Mouse (Mus musculus): ENCODE results near the gene Ctsd. TPM values are rescaled to one million over a fixed set of nuclear protein-coding genes. Genes with fewer than 3 reads are reported as not detected.

Ctsd gene
- total RNA-seq, 2 experiments from 2014 or later = 692 to 727 TPM

DNA sequence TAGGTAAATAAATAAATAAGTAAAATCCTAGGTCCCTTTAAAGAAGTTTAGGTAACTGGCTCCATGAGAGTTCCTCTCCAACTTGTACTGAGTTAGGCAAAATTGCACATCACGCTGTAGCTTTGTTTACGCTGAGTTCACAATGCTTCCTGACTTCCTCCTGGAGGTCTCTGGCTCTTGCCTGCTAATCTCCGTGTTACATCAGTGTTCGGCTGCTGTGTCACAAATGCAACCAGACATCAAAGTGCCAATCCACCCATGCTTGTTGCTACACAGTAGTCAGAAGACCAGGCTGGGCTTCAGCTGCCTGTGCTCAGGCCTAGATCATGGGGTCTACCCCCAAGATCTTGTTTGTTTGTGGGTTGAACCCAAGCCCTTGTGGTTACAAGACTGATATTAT, 15.8 kb upstream of the Ctsd start:
- no peak for DNase-seq (ENCODE audit: low spot score)
- intact Hi-C loops (cut with DNase I) = no loop called here

DNA sequence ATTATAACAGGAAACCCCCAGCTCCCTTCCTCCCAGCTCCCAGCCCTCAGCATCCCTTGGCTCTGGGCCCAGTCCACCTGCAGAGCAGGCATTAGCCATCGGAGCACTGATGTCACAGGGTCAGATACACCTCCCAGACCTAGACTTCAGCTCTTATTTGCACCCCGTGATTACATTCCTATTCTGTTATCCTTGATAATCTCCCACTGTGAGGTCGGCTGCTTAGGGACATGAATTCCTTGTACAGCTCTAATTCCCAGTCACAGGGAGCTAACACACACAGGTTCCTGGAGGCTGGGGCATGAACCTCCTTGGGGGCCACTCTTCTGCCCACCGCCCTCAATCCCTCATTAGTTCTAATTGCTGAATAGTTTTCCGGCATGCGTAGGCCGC, 12.9 kb upstream of the Ctsd start:
- no peak for DNase-seq (ENCODE audit: low spot score)
- intact Hi-C loops (cut with DNase I) = no loop called here

DNA sequence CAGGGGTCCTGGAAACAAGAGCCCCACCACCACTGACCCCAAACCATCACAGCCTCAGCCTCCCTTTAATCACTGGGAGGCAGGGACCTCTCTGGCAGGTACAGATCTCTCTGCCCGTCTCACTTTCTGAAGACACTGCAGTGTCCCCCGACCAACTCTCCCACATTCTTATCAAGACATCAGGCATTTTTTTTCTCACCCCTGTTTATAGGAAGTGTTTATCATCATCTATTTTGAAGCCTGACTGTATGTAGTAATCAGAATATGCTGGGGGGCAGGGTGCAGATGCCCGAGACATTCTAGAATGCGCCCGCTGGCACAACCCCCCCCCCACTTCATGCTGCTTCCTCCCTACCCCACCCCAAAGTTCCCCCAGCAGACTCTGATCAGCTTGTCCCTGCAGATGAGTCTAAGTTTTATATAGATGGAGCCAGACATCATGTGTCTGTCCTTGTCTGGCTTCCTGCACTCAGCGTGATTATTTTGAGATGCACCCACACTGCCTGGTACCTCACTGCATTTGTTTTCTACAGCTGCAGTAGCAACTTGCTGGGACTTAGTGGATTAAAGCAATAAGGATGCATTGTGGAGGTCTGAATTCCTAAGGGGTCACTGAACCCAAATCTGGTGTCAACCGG, 12.4 kb upstream of the Ctsd start:
- DNase-seq (ENCODE audit: low spot score) = no peak
- intact Hi-C loops (cut with DNase I) = no loop called here

DNA sequence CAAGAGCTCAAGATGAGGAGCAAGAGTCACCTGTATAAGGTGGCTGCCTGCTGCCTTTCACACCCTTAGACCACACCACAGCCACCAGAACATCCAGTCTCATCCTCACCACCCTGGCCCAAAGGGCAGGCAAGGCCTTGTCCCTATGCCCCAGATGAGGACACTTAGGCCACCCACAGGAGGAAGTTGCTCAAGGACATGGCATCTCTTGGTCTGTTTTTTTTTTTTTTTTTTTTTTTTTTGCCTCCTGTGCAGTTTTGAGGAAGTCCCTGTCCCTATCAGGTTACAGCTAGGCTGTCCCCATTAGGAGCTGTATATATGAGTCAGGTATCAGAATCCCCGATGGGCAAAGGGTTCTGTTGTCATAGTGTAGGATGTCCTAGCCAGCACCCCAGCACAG, 11.4 kb upstream of the Ctsd start:
- no peak for DNase-seq (ENCODE audit: low spot score)
- intact Hi-C loops (cut with DNase I) = loop anchor here (2.0 kb wide), 1 partner anchor 14 kb away; no protein-coding TSS in a partner anchor

DNA sequence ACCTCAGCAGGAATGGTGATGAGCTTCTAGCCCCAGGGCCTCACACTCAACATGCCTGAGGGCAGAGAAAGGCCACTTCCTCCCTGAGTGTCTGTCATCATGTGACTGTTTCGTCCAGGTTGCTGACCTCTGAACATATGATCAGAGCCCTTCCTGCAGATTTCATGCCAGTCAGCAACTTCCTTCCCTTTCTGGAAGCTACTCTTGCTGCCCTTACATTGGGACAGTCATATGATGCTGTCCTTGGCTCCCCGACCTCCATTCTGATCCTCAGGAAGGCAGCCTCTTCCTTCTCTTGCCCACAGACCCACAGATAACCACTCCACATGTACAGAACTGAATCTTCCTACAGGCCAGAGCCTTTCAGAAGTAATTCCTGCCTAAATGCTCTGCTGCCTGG, 10.2 kb upstream of the Ctsd start:
- intact Hi-C loops (cut with DNase I) = loop anchor here (2.0 kb wide), 1 partner anchor 15 kb away; no protein-coding TSS in a partner anchor
- DNase-seq (ENCODE audit: low spot score) = no peak

DNA sequence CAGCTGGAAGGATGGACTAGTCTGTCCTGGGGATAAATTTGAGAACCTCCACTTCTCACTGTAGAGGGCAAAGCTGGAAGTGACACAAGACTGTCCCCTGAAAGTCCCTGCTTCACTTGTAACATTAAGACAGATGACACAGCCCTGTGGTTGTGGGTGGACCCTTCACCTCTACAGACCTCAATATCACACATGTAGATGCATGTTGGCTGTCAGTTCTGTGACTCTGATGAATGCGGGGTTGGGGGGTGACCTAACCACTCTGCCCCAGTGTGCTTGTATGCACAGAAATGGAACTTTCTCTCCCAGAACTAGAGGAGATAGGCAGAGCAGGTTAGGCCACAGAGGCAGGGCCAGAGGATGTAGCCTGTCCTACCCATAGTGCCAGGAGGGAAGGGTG, 8.8 kb upstream of the Ctsd start:
- no peak for DNase-seq (ENCODE audit: low spot score)
- intact Hi-C loops (cut with DNase I) = no loop called here

DNA sequence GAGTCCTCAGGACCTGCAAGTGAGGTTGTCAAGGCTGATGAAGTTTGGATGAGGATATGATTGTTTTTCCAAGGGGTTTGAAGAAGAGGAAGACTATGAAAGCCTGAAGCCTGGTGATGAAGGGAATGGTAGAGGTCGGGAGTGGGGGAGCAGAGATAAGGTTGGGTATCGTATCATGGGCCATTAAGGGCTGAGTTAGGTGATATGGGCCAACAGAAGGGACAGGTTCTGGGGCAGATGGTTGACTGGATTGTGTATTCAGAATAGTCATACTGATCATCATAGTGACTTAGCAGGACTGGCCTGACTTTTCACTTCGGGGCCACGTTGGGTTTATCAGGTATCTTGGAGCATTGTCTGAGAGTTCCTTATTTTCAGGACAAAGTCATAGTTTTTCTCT, 7.6 kb upstream of the Ctsd start:
- intact Hi-C loops (cut with DNase I) = no loop called here
- DNase-seq (ENCODE audit: low spot score) = no peak

DNA sequence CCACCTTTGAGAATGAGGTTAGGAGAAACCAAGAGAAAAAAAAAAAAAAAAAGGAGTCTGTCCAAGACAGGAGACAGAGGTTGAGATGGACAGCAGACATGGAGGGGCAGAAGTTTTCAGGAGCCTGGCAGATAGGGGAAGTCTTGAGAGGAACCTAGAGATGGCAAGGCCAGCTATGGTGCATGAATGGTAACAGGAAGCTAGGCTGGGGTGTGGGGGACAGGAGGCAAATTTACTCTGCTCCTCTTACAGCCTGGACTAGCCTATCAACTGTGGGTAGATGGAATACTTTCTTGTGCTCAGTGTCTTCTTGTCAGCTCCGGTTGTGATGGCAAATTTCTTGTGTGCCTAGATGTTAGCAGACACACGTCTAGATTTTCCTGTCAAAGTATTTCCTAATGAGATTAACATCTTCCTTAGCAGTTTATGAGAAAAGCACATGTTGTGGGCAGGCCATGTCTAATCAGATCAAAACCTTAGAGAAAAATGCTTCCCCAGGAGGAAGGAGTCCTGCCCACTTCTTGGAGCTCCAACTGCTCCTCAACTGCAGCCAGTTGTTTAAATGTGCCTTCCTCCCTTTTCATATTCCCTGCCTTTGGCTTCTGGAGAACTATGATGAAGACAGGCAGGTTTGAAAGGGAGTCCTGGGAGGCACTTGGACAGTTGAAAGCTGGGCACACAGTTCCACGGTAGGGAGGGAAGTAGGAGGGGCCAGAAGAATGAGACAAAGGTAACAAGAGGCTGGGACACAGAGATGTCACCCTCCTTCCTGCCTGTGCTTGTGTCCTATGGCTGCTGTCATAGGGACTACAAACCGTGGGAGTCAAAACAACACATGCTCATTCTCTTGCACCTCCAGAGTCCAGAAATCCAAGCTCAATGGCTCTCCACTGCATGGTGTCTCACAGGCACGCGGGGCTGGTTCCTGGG, 6.7 kb upstream of the Ctsd start:
- intact Hi-C loops (cut with DNase I) = no loop called here
- no peak for DNase-seq (ENCODE audit: low spot score)

DNA sequence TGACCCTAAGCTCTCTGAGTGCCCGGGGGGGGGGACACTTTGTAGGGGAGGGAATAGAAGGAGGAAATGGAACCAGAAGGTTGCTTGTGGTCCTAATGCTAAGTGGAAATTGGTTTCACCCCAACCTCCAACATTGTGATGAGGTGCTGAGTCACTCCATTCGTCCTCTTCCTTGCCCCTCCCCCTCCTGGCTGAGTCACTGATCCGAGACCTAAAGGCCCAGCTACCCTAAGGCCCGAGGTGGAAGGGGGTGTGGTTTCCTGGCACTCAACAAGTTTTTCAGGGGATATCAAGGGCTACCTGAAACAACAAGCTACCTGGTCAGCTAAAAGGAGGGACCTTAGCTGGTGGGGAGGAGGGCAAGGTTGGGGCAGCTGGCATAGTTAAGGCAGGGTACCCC, 5.4 kb upstream of the Ctsd start:
- intact Hi-C loops (cut with DNase I) = no loop called here
- DNase-seq (ENCODE audit: low spot score) = no peak

DNA sequence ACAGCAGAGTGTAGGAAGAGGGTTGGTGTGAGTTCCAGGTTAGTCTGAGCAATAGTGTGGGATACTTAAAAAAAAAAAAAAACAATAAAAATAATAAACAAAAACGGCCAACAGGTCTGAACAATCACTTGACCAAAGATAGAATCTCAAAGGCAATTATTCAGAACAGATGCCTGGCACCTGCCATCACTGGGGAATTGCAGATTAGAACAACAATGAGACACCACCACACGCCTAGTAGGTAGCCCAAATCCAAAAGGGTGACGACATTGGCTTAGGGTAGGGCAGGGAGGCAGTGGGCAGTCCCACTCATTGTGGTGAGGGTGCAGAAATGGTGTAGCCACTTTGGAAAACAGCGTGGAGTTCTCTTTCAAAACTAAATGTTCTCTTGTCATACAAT, 3.8 kb upstream of the Ctsd start:
- DNase-seq (ENCODE audit: low spot score) = no peak
- intact Hi-C loops (cut with DNase I) = no loop called here

DNA sequence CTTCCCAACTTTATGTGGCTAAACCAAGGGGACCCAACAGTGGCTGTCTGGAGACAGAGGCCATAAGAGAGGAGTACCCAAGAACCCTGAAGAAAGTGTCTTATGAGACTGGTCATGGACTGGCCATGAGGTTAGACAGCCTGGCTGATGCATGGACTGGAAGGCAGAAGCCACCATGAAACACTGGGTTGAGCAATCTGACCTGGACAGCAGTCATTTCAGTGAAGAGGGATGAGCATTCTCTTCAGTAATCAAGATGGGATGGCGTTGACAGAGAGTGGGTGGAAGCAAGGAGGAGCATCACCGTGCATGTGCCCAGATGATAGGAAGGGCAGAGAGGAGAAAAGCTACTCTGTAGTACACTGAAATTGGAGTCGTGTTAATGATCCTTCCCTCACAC, 3.3 kb upstream of the Ctsd start:
- intact Hi-C loops (cut with DNase I) = no loop called here
- no peak for DNase-seq (ENCODE audit: low spot score)

DNA sequence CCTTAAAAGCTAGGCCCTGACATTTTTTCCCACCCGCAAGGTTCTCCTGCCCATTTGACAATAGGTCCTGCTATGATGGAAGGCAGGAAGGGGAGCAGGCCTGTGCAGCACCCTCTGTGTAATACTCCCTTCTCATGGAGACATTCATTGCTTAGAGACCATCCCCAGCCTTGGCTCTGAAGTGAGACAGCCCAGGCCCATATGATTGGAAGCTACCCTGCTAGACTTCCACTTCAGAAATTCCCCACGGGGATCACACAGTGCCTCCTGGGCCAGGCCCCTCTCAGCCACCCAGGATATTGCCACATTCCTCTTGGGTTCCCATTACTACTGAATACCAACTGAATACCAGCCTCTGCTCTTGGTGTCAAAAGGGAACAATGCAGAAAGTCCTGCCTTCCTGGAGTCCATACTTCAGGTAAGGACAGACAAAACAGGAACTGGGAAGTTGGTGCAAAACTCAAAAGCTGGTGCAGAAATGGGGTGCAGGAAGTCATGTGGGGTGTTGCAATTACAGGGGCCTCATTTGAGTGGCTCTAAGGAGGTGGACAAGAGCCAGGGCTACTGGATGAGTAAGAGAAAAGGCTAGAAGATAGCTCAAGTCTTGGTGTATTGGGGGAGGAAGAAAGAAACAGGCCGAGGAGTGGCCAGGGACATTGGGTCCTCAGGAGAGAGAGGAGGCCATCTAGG, 2.3 kb upstream of the Ctsd start:
- intact Hi-C loops (cut with DNase I) = loop anchor here (5.0 kb wide), 1 partner anchor 37 kb away; no protein-coding TSS in a partner anchor
- no peak for DNase-seq (ENCODE audit: low spot score)

DNA sequence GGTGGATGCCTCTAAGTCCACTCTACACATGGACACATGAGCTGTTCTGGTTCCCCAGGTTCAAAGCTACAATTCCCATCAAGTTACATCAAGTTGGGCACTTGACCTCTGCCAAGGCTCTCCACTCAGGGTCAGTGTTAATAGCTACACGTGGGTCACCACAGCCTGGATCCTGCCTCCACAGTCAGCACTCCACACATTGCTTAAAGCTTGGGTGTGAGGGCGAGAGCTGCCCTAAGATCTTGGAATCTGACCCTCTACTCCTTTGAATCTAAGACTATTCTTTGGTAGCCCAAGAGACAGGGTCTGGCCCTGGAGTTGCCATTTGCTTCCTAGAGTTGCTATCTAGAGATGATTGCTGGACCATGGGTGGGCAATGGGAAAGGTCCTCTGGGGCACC, 902 bp upstream of the Ctsd start:
- no peak for DNase-seq (ENCODE audit: low spot score)
- intact Hi-C loops (cut with DNase I) = loop anchor here (5.0 kb wide), 1 partner anchor 39 kb away; no protein-coding TSS in a partner anchor

DNA sequence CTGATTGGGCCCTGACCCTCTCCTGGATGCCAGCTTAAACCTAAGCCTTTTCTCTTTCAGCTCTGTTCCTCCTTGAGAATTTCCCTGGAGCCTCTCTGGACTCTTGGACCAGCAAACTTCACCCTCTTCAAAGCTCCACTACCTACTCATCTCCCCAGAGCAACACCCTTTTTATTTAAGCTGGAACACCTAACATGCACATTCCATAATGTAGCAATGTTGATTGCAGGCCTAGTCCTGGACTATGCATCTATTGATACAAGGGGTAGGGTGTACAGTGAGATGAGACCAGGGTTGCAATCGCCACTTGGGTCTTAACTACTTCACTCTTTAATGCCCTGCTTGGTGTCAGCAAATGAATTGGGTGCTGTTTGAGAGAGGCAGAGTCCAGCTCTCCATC, 360 bp upstream of the Ctsd start:
- DNase-seq (ENCODE audit: low spot score) = no peak
- intact Hi-C loops (cut with DNase I) = loop anchor here (5.0 kb wide), 1 partner anchor 39 kb away; no protein-coding TSS in a partner anchor

DNA sequence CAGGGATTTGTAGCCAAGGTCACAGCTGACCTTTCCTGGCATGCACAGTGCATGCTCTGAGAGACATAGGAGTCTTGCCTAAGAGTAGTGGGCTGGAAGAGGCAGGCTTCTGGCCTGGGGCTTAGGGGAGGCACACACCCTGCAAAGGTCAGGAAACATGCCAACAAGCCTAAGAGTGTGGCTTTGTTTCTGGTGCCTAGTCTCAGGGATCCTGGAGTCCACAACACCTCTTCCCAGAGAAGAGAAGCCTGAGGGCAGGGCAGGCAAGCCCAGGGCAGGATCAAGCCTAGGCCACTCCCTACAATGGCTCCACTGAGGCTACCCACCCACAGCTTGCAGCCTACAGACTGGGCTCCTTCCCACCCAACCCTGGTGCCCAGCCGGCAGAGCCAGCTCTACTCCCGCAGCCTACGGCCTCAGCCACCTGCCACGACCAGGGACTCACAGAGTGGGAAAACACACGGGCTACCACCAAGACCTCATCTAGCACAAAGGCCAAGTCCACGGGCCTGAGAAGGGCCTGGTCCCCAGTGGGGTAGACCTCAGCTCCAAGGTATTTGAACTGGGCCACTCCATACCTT, 1.1 kb downstream of the Ctsd start:
- DNase-seq (ENCODE audit: low spot score) = no peak
- intact Hi-C loops (cut with DNase I) = loop anchor here (5.0 kb wide), 1 partner anchor 41 kb away; no protein-coding TSS in a partner anchor

DNA sequence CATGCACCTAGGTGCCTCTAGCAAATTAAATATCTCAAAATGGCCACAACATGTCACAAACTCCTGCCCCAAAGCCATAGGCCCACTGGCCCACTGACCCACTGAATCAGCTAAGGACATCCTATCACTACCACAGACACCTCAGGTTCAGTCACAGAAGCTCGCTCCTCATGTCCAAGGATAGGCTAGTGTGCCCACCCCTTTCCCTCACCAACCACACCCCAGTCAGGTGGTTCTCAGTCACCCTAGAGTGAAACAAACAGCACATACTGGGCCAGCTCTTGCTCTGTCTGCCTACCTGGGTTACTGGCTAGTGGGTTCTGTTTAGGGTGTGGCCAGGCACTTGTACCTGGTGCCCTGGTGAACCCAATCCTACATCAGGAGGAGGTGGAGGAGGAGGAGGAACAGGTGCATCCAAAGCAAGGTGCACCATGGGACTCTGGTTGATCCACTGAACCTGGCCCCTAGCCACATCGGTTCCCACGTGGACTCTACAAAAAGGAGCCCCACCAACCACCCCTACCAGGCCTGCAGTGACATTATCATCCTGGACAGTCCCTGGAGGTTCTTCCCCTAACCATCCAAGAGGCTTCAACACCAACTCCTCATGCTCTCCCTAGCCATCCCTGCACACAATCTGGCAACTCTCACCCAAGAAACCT, 2.0 kb downstream of the Ctsd start:
- DNase-seq (ENCODE audit: low spot score) = no peak
- intact Hi-C loops (cut with DNase I) = loop anchor here (5.0 kb wide), 1 partner anchor 41 kb away; no protein-coding TSS in a partner anchor

DNA sequence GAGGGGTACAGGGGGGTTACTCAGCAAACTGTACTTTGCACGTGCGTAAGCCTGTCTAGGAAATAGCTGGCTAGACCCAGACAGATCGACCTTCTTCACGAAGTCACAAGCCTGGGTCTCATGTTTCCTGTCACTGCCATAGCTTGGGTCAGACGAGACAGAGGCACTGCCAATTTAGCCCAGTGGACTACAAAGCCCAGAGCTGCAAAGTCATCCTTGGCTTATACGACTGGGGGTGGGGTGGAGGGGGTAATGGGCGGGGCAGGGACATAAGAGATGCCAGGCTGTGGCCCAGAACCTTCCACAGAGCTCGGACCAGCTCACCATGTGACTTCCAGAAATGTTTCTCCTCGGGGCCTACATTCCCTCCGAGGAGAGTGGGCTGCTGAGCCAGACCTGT, 3.5 kb downstream of the Ctsd start:
- no peak for DNase-seq (ENCODE audit: low spot score)
- intact Hi-C loops (cut with DNase I) = no loop called here

DNA sequence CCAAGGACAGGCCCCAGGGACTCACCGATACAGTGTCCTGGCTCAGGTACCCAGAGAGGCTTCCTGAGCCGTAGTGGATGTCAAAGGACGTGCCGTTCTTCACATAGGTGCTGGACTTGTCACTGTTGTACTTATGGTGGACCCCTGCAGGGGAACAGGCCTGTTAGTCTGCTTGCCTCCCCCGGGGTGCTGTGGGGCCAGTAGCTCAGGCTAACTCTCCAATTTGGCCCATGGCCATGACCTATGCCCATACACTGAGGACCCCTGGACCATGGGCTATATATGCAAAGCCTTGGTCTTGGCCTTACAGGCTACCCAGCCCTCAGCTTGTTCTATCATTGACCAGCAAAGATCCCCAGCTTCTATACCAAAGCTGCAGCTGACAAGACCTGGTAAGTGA, 5.3 kb downstream of the Ctsd start, which contains the start of gene Gm49369:
Gene Gm49369, minus strand, starts transcription at position 101 of the 400 bp plus-strand sequence.
- DNase-seq (ENCODE audit: low spot score) = no peak
- intact Hi-C loops (cut with DNase I) = no loop called here

DNA sequence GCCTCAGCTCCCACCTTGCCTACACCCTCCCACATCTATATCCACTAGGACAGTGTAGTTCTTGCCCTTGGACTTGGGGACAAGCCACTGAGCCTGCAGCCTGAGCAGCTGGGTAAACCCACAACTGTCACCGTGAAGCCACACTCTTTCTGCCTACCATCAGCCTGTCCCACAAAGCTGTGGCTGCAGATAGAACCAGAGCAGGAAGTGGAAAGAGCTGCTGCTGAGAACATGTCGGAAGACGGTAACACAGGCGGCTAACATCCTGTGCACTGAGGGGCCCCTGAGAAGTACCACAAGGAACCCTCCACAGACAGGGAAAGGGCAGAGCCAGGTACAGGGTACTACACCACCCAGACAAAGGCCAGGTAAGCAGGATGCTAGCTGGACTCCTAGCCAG, 6.7 kb downstream of the Ctsd start:
- intact Hi-C loops (cut with DNase I) = no loop called here
- DNase-seq (ENCODE audit: low spot score) = no peak

DNA sequence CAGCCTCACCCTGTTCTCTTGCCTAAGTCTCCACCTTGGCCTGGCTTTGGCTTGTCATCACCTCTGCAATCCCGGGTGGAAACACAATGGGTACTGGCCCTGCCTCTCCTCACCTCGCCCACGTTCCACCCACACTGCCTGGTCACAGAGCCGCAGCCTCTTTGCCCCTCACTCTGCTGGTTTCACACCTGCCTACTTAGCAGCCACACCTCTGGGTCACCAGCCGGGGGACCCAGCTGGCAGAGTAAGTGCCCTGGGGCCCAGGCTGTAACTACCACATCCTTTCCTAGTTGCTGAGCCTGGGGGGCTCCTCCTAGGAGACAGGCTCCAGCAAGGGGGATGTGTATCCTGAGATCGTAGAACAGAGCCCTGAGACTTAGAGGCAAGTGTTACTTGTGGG, 8.7 kb downstream of the Ctsd start:
- no peak for DNase-seq (ENCODE audit: low spot score)
- intact Hi-C loops (cut with DNase I) = no loop called here
